Mouse (Mus musculus): ENCODE data around the gene Mycl. TPM values are rescaled to one million over a fixed set of nuclear protein-coding genes. Genes with fewer than 3 reads are reported as not detected.
"Not testable (repeated sequence)": the region's sequence is repeated elsewhere in the genome, so short reads cannot be mapped to it uniquely, and the experiment has no call there.

The Mycl gene
- polyA plus RNA-seq, 1 experiment from 2014 or later, result 130 TPM

- Histone ChIP-seq H3K4me3 (peak overlapping the region; percentile 83), H3K27ac (replicated peaks) (peak overlapping the region; percentile 96), H3K9ac (replicated peaks) (peak overlapping the region; percentile 59), H3K27me3 (no peaks in the 10 kb centered on the region), H3K4me2 (replicated peaks) (peak overlapping the region; percentile 86), H3K36me3 (peaks cover 37% of the 10 kb centered on the region), H3K4me1 (peaks cover 59% of the 10 kb centered on the region), H3K9me3 (no peaks in the 10 kb centered on the region)
- 25% methylated on average over 14 of the region's 14 CpGs for WGBS
- no peak for ATAC-seq (ENCODE audit: low FRiP score, low read depth)
These were observed 4.7 kb downstream of the Mycl start for GRCm38 (mm10) chr4:123000130-123000529.

DNA sequence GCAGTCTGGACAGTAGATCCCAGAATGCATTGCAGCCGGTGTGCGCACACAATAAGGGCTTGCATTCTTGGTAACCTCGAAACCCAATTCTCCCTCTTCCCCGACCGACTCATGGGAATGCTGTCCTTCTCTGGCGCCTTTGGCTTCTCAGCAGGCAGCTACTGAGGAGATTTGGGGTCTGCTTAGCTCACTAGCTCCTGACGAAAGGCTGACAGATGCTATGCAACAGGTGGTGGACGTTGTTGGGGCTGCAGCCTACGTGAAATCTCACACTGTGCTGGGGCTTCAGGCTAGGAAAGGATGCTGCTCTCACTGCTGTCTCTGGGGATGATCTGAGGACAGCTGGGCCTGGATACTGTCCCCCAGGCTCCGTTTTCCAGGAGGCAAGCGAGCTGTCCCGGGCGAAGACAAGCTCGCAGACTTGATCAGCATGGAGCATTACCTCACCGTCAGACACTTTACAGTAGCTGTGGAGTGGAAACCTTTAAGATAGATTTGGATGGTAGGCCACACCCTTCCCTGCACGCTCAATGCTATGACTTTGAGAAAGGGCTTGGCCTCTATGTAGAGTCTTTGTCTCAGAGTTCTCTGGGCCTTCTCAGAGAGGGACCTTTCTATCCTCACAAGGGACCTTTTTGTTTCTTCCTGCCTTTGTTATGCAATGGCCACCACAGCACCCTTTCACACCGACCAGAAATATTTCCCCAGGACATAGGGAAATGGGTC is 5.3 kb downstream of the Mycl start:
- no peaks in the 10 kb centered on the region for H3K9me3 ChIP-seq
- no peak for ATAC-seq (ENCODE audit: low FRiP score, low read depth)
- WGBS, result 25% methylated on average over 17 of the region's 17 CpGs
- H3K4me3 ChIP-seq, result 0 out of 2 replicates have a peak overlapping the region, but pooled peaks have one; percentile 83
- peak overlapping the region; percentile 96 for H3K27ac ChIP-seq (replicated peaks)
- peak overlapping the region; percentile 86 for H3K4me2 ChIP-seq (replicated peaks)
- no peaks in the 10 kb centered on the region for H3K27me3 ChIP-seq
- peak overlapping the region; percentile 59 for H3K9ac ChIP-seq (replicated peaks)
- H3K4me1 ChIP-seq, result peaks cover 61% of the 10 kb centered on the region
- H3K36me3 ChIP-seq, result peaks cover 37% of the 10 kb centered on the region

DNA sequence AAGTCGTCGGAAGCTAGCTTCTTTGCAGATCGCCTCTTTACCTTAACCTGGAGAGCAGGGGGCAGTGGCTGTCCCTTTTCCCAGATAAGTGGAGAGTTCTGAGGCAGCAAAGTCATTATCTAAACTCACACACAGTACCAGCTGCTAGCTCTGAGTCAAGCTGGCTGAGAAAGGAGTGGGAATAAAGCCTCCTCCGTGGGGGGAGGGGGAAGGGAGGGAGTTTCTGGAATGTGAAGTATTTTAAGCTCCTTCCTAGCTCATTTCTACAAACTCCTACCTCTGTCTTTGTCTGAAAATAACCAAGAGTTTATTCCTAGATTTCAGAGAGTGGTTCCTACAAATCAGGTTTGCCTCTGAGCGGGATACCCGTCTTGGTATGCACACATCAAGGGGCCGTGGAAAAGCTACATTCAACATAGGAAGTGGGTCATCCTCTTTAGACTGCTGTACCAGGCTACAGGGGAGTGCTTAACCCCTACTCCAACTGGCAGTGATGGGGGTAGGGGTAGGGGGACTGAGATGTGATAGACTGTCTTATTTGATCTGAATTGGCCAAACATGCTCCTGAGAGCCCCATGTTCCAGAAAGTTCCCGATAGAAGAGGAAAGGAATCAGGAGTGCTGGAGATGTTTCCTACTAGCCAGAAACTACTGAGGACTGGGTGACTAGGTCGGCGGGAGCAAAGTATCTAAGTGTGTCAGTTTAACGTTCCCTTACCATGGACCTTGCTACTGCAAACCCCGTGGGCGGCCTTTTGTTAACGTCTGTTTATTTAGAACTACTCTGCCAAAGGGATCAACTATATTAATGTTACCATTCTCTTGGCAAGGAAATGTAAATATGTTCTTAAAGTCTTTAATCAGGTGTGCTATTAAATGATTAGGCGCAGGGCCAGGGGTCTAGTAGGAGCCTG is 9.9 kb downstream of the Mycl start:
- no peaks in the 10 kb centered on the region for H3K9me3 ChIP-seq
- 29% methylated on average over 15 of the region's 15 CpGs for WGBS
- no peak overlapping the region for H3K9ac ChIP-seq (replicated peaks)
- H3K27ac ChIP-seq (replicated peaks), result peak overlapping the region; percentile 49
- peaks cover 36% of the 10 kb centered on the region for H3K4me1 ChIP-seq
- H3K36me3 ChIP-seq, result peaks cover 32% of the 10 kb centered on the region
- H3K27me3 ChIP-seq, result no peaks in the 10 kb centered on the region
- no peak for ATAC-seq (ENCODE audit: low FRiP score, low read depth)
- H3K4me2 ChIP-seq (replicated peaks), result no peak overlapping the region
- H3K4me3 ChIP-seq, result no peak overlapping the region

- H3K4me3 ChIP-seq; H3K4me2 ChIP-seq (replicated peaks); H3K36me3 ChIP-seq; H3K9me3 ChIP-seq; ATAC-seq (ENCODE audit: low FRiP score, low read depth); H3K27me3 ChIP-seq: not testable (repeated sequence)
- peak overlapping the region; percentile 51; the same call in 1 of the 2 replicates for H3K9ac ChIP-seq (replicated peaks)
- peaks cover 42% of the 10 kb centered on the region for H3K4me1 ChIP-seq
- 81% methylated on average over 4 of the region's 4 CpGs for WGBS
- H3K27ac ChIP-seq (replicated peaks), result peak overlapping the region; percentile 97
These were observed 17.0 kb downstream of the Mycl start for GRCm38 (mm10) chr4:123012501-123012900.

- WGBS, result 9% methylated on average over 5 of the region's 5 CpGs
- Histone ChIP-seq H3K9me3 (no peaks in the 10 kb centered on the region), H3K9ac (replicated peaks) (peak overlapping the region; percentile 51), H3K4me2 (replicated peaks) (peak overlapping the region; percentile 45), H3K4me3 (peak overlapping the region; percentile 7; the same call in 1 of the 2 replicates), H3K27me3 (no peaks in the 10 kb centered on the region), H3K27ac (replicated peaks) (peak overlapping the region; percentile 97), H3K4me1 (peaks cover 51% of the 10 kb centered on the region), H3K36me3 (no peaks in the 10 kb centered on the region)
- ATAC-seq (ENCODE audit: low FRiP score, low read depth), result 0 out of 2 replicates have a peak, but pooled peaks have one; percentile 0
These were observed 18.0 kb downstream of the Mycl start for GRCm38 (mm10) chr4:123013346-123013945.

DNA sequence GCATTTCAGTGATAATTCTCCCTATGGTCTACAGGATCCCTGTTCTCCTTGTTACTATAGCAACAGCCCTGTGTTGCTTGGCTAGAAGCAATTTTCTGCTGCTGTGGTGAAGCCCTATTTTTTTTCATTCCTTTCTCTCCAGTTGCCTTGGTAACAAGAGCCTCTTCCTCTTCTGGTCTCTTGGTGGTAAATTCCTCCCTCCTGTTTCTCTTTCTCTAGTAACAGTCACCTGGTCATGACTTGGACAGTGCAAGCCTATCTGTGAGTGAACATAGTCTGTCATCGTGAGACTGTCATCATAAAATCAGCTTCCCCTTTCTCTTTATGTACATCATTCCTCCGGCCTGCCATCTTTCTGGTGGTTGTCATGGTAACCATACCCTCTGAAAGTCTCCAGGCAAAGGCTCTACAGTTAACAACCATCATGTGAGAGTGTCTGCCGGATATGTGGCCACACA is 18.5 kb downstream of the Mycl start:
- H3K4me3 ChIP-seq, result no peak overlapping the region
- H3K9ac ChIP-seq (replicated peaks), result peak overlapping the region; percentile 24; the same call in 1 of the 2 replicates

DNA sequence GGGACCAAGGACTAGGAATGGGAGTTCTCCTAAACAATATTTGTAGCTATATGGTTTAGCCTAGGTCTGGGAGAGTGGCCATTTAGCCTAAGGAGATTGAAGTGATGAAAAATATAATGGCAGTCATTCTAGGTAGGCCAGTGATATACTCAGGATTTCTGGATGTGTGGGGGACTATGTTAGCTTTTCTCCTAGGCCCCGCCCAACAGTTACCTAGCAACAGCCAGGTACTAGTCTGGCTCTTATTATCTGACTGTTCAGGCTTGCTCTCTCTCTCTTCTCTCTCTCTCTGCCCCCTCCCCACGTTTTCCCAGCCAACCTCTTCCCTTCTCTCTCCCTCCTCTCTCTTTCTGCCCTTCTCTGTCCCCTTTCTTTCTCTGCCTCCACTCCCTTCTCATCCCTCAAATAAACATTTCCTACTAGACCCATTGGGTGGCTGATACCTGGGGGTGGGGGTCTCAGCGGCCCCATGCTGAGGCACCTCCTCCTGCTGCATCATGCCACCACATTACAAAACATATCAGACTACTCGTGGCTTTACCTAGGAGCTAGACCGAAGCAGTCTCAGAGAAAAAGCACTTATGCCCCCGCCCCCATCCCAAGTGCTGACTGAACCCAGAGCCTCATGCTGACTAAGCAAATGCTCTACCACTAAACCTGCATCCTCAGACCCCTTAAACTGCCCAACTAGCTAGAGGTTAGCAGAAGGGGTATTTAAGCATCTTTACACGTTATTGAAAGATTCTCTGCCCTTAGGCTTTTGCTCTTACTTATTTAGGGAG is 19.2 kb downstream of the Mycl start:
- 0 out of 2 replicates have a peak overlapping the region, but pooled peaks have one; percentile 10 for H3K4me3 ChIP-seq
- H3K9ac ChIP-seq (replicated peaks), result peak overlapping the region; percentile 24

More for the DNA sequence above, 18.5 kb downstream of the Mycl start:
- H3K4me1 ChIP-seq, result peaks cover 56% of the 10 kb centered on the region
- peak overlapping the region; percentile 97 for H3K27ac ChIP-seq (replicated peaks)
- no peaks in the 10 kb centered on the region for H3K36me3 ChIP-seq
- ATAC-seq (ENCODE audit: low FRiP score, low read depth), result peak; percentile 78
- no peaks in the 10 kb centered on the region for H3K9me3 ChIP-seq
- WGBS, result 9% methylated on average over 3 of the region's 3 CpGs
- H3K27me3 ChIP-seq, result no peaks in the 10 kb centered on the region
- peak overlapping the region; percentile 45 for H3K4me2 ChIP-seq (replicated peaks)

DNA sequence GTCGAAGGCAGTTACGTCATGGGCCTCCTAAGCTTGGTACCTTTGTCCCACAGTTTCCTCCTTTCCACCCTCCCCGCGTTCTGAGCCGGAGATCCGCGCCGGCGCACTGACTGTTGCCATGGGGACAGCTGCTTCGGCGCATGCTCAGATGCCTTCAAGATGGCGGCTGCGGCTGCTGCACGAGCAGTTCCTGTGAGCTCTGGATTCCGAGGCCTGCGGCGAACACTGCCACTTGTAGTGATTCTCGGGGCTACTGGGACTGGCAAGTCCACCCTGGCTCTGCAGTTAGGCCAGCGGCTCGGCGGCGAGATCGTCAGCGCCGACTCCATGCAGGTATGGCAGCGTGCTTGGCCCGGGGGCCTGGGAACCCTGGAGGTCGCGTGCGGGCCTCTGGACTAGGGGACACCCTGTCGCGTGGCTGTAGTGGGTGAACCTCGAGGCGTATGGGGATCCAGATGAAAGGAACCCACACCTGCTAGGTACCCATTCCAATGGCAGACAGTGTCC is 21.1 kb downstream of the Mycl start, which contains the start of gene Trit1:
TSS of gene Trit1 (plus strand) at position 147 of the 507 bp plus-strand sequence.
- Histone ChIP-seq H3K9ac (replicated peaks) (peak within 1 kb of the TSS; percentile 90), H3K4me1 (peaks cover 59% of the 10 kb centered on the region), H3K36me3 (0 out of 2 replicates have a peak, but pooled peaks cover 2% of the 10 kb centered on the region), H3K9me3 (no peaks in the 10 kb centered on the region), H3K4me2 (replicated peaks) (peak within 1 kb of the TSS; percentile 87), H3K27ac (replicated peaks) (peak within 1 kb of the TSS; percentile 97), H3K27me3 (no peaks in the 10 kb centered on the region), H3K4me3 (peak within 1 kb of the TSS; percentile 77)
- peak; percentile 91 for ATAC-seq (ENCODE audit: low FRiP score, low read depth)
- WGBS, result under 1% methylated on average over 34 of the region's 34 CpGs

More for the DNA sequence above, 19.2 kb downstream of the Mycl start:
- Histone ChIP-seq H3K4me1 (peaks cover 59% of the 10 kb centered on the region), H3K27ac (replicated peaks) (peak overlapping the region; percentile 97), H3K36me3 (no peaks in the 10 kb centered on the region), H3K9me3 (no peaks in the 10 kb centered on the region), H3K27me3 (no peaks in the 10 kb centered on the region), H3K4me2 (replicated peaks) (peak overlapping the region; percentile 45)
- peak; percentile 21; the same call in 1 of the 2 replicates for ATAC-seq (ENCODE audit: low FRiP score, low read depth)
- WGBS, result 17% methylated on average over 7 of the region's 7 CpGs

DNA sequence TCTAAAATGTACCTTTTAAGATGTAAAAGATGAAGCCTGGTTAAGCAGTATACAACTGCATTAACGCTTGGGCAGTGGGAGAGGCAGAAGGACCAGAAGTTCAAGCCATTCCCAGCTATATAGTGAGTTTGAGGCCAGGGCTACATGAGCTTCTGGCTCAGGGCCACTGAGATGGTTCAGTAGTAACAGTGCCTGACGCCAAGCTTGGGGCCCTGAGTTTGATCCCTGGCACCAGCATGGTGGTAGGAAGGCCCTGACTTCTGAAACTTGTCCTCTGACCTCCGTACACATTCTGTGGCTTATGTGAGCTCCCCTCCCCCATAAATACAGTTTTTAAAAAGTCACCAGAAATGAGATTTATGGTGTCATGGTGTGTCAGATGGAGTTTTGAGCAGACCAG is 26.1 kb downstream of the Mycl start:
- no peak overlapping the region for H3K27ac ChIP-seq (replicated peaks)
- H3K27me3 ChIP-seq, result no peaks in the 10 kb centered on the region
- no peak overlapping the region for H3K4me3 ChIP-seq
- no peak overlapping the region for H3K4me2 ChIP-seq (replicated peaks)
- ATAC-seq (ENCODE audit: low FRiP score, low read depth), result no peak
- no peak overlapping the region for H3K9ac ChIP-seq (replicated peaks)
- WGBS, result 93% methylated on average over 3 of the region's 3 CpGs
- H3K4me1 ChIP-seq, result peaks cover 23% of the 10 kb centered on the region
- no peaks in the 10 kb centered on the region for H3K9me3 ChIP-seq
- peaks cover 34% of the 10 kb centered on the region for H3K36me3 ChIP-seq

- Histone ChIP-seq H3K36me3 (peaks cover 43% of the 10 kb centered on the region), H3K27ac (replicated peaks) (no peak overlapping the region), H3K9me3 (no peaks in the 10 kb centered on the region), H3K4me1 (peaks cover 14% of the 10 kb centered on the region), H3K4me2 (replicated peaks) (no peak overlapping the region), H3K9ac (replicated peaks) (no peak overlapping the region), H3K27me3 (no peaks in the 10 kb centered on the region), H3K4me3 (no peak overlapping the region)
- 100% methylated on average over 1 of the region's 1 CpGs for WGBS
- ATAC-seq (ENCODE audit: low FRiP score, low read depth), result no peak
These were observed 27.4 kb downstream of the Mycl start for GRCm38 (mm10) chr4:123022896-123023295.

DNA sequence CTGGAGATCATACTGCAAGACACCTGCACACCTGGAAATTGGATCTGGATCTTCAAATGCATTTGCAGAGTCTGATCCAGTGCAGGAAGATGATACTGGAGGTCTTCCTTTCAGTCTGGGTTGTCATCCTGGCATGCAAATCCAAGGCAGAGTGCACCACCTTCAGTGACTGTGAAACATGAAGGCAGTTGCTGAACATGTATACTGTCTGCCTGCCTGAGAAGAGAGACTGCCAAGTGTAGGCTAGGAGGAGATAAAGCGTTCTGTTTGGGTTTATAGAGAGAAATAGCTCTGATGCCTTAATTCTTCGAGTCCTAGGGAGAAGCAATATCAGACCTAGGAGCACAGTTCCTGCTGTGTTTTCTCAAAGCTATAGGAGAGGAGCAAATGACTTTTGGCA is 30.0 kb downstream of the Mycl start:
- Histone ChIP-seq H3K4me3 (no peak overlapping the region), H3K27me3 (no peaks in the 10 kb centered on the region), H3K9ac (replicated peaks) (no peak overlapping the region), H3K4me2 (replicated peaks) (no peak overlapping the region), H3K27ac (replicated peaks) (peak overlapping the region; percentile 35; the same call in 1 of the 2 replicates), H3K9me3 (no peaks in the 10 kb centered on the region), H3K4me1 (no peaks in the 10 kb centered on the region), H3K36me3 (peaks cover 50% of the 10 kb centered on the region)
- ATAC-seq (ENCODE audit: low FRiP score, low read depth), result no peak
- WGBS, result 86% methylated on average over 2 of the region's 2 CpGs
